Mouse (Mus musculus): ENCODE data around the gene Rapgef2.
"Not testable (repeated sequence)": the region's sequence is repeated elsewhere in the genome, so short reads cannot be mapped to it uniquely, and the experiment has no call there.

The Rapgef2 gene

GRCm38 (mm10) chr3:79108246-79108645 is 178.1 kb downstream of the Rapgef2 start:
- DNase-seq (ENCODE audit: low read depth in 1 of 2, low spot score in 2 of 2) = no peak

GRCm38 (mm10) chr3:79106360-79106759 is 180.0 kb downstream of the Rapgef2 start:
- no peak for DNase-seq (ENCODE audit: low read depth in 1 of 2, low spot score in 2 of 2)

- DNase-seq (ENCODE audit: low read depth in 1 of 2, low spot score in 2 of 2) = no peak
Measured at GRCm38 (mm10) chr3:79103604-79104003, 182.7 kb downstream of the Rapgef2 start.

GRCm38 (mm10) chr3:79101737-79102136 is 184.6 kb downstream of the Rapgef2 start:
- no peak for DNase-seq (ENCODE audit: low read depth in 1 of 2, low spot score in 2 of 2)

- DNase-seq (ENCODE audit: low read depth in 1 of 2, low spot score in 2 of 2) = no peak
Measured at GRCm38 (mm10) chr3:79100831-79101230, 185.5 kb downstream of the Rapgef2 start.

GRCm38 (mm10) chr3:79089091-79089490 is 197.2 kb downstream of the Rapgef2 start:
- DNase-seq (ENCODE audit: low read depth in 1 of 2, low spot score in 2 of 2) = no peak

- no peak for DNase-seq (ENCODE audit: low read depth in 1 of 2, low spot score in 2 of 2)
Measured at GRCm38 (mm10) chr3:79088461-79088860, 197.9 kb downstream of the Rapgef2 start.

- DNase-seq (ENCODE audit: low read depth in 1 of 2, low spot score in 2 of 2) = no peak
Measured at GRCm38 (mm10) chr3:79086282-79086681, 200.0 kb downstream of the Rapgef2 start.

GRCm38 (mm10) chr3:79083881-79084280 is 202.4 kb downstream of the Rapgef2 start:
- no peak for DNase-seq (ENCODE audit: low read depth in 1 of 2, low spot score in 2 of 2)

- DNase-seq (ENCODE audit: low read depth in 1 of 2, low spot score in 2 of 2) = no peak
Measured at GRCm38 (mm10) chr3:79083030-79083429, 203.3 kb downstream of the Rapgef2 start.

GRCm38 (mm10) chr3:79079076-79079475 is 207.2 kb downstream of the Rapgef2 start:
- no peak for DNase-seq (ENCODE audit: low read depth in 1 of 2, low spot score in 2 of 2)

GRCm38 (mm10) chr3:79074970-79075369 is 211.3 kb downstream of the Rapgef2 start:
- no peak for DNase-seq (ENCODE audit: low read depth in 1 of 2, low spot score in 2 of 2)

- no peak for DNase-seq (ENCODE audit: low read depth in 1 of 2, low spot score in 2 of 2)
Measured at GRCm38 (mm10) chr3:79073541-79074244, 212.6 kb downstream of the Rapgef2 start.

- DNase-seq (ENCODE audit: low read depth in 1 of 2, low spot score in 2 of 2) = no peak
Measured at GRCm38 (mm10) chr3:79071561-79071960, 214.8 kb downstream of the Rapgef2 start.

- DNase-seq (ENCODE audit: low read depth in 1 of 2, low spot score in 2 of 2) = no peak
Measured at GRCm38 (mm10) chr3:79069891-79070290, 216.4 kb downstream of the Rapgef2 start.

GRCm38 (mm10) chr3:79068976-79069375 is 217.3 kb downstream of the Rapgef2 start:
- no peak for DNase-seq (ENCODE audit: low read depth in 1 of 2, low spot score in 2 of 2)

GRCm38 (mm10) chr3:79066455-79067055 is 219.8 kb downstream of the Rapgef2 start:
- DNase-seq (ENCODE audit: low read depth in 1 of 2, low spot score in 2 of 2) = no peak

- DNase-seq (ENCODE audit: low read depth in 1 of 2, low spot score in 2 of 2) = no peak
Measured at GRCm38 (mm10) chr3:79064096-79064495, 222.2 kb downstream of the Rapgef2 start.

GRCm38 (mm10) chr3:79061426-79061825 is 224.9 kb downstream of the Rapgef2 start:
- no peak for DNase-seq (ENCODE audit: low read depth in 1 of 2, low spot score in 2 of 2)

GRCm38 (mm10) chr3:79058491-79058890 is 227.8 kb downstream of the Rapgef2 start:
- not testable (repeated sequence) for DNase-seq (ENCODE audit: low read depth in 1 of 2, low spot score in 2 of 2)

GRCm38 (mm10) chr3:79045251-79045650 is 241.1 kb downstream of the Rapgef2 start:
- no peak for DNase-seq (ENCODE audit: low read depth in 1 of 2, low spot score in 2 of 2)

GRCm38 (mm10) chr3:79042973-79043372 is 243.3 kb downstream of the Rapgef2 start:
- DNase-seq (ENCODE audit: low read depth in 1 of 2, low spot score in 2 of 2) = no peak

Measured in monocyte, adult 2 months (primary cell).